Mouse (Mus musculus) thymus, adult 2 months (tissue): Measurements from ENCODE around the gene Slc47a2.

Experiments
- CTCF ChIP-seq: fragments of 200-500 bp; IDR thresholded peaks from 2 replicates; pipeline ENCODE4 v1.5.1; 2012; ENCODE audit warnings: mild to moderate bottlenecking, control low read depth, low read length, moderate library complexity, borderline replicate concordance; ENCODE audit not compliant: control insufficient read depth, poor library complexity, insufficient read depth; ENCODE audit errors: extremely low read depth
- POLR2A ChIP-seq: fragments of 200-500 bp; IDR thresholded peaks from 2 replicates; pipeline ENCODE4 v1.6.1; 2012; ENCODE audit warnings: mild to moderate bottlenecking, low read length, control low read depth, moderate library complexity; ENCODE audit not compliant: control insufficient read depth, poor library complexity, insufficient read depth; ENCODE audit errors: extremely low read depth

DNA sequence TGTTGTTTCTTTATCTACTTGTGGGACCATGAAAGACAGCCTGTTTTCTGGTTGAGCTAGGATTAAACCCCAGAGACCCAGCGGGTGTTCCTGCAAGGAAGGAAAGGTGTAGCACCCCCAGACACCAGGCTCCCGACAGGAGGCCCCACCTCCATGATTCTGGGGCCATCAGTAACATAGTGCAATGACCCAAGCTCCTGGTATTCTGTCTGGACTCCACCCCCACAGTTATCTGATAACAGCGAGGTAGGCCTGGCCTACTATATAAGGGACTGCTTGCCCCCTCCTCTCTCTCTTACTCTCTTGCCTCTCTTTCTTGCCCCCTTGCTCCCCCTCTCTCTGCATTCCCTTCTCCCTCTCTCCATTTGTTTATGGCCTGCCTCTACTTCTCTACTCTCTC, 42.5 kb downstream of the Slc47a2 start:
- TF ChIP-seq CTCF (no peak), POLR2A (no peak)
